Mouse (Mus musculus) kidney, postnatal 25 days (tissue): ENCODE measurements around the gene Sez6l.

ENCODE experiments used
- DNase-seq, 2 experiments: peaks; one replicate each; pipeline ENCODE4 v3.0.0; 2021; ENCODE audit warnings: mixed read lengths in 2 of 2

Gene Sez6l

DNA sequence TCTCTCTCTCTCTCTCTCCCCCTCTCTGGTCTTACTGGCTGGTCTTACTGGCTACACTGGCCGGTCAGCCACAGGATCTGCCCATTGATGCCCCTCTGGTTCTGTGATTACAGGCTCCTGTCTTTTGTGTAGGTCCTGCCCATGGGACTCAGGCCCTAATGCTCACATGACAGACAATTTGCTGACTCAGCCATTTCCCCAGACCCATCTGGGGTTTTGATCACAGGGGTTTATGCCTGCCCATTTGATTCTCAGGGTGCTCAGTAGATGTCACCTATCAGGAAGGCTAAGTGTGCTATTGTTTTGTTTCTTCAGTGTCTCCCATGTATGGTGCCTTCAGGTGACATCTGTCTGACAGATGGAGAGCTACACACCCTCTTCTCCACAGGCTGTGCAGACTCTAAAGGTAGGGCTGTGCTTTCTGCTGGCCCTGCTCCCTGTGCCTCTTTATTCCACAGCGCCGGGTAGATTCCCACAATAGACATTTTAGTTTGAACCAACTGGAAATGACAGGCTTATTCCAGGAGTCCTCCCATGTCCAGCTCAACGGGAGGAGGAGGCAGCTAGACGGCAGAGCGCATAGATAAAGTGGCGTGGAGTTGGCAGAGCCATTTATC, 80.1 kb downstream of the Sez6l start:
- no peak for DNase-seq

- DNase-seq, result peak; percentile 42 to 47
Measured at GRCm38 (mm10) chr5:112493492-112493891, 83.5 kb downstream of the Sez6l start.

DNA sequence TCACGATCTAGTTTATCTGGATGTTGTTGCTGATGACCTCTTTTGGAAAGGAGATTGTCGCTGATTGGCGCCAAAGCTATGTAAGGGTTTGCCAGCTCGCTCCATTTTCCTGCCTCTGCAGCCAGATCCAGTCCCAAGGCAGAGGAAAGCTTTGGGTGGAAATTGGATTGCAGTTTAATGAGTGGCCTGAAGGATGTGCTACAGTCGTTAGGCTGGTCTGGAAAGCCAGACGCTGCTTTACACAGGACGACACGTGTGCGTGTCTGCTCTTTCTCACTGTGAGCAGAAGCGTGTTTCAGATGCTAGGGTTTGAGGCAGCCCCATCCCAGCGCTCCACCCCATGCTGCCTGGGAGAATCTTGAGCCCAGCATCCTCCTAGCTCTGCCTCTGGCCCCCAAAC, 85.5 kb downstream of the Sez6l start:
- no peak for DNase-seq

DNA sequence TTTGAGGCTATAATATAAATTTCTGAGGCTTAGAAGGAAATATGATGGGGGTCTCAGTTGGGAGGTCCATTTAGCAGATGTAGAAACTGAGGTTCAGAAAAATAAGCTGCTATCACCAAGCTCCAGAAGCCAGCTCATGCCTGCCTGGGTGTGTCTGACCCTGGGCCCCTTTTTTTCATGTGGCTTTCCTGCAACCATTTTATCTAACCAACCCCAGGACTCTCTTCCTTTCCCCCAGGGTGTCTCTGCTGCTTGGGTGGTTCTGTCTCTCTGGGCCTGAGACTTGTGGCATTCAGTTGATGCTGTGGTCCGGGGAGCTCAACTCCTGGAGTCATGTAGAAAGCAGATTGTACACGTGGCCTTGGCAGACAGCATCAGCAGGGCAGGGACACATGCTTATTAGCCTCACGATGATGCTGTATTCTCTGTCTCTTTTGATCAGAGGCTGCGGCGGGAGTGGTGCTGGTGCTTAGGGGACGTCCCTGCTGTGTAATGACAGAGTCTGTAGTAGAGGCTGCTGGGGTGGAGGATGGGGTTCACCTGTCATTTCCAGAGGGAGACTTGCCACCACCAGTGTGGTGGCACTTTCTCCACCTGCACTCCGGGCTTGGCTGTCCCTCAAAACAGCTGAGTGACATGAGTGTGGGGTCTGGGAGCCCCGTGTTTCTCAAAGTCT, 88.7 kb downstream of the Sez6l start:
- no peak for DNase-seq

DNA sequence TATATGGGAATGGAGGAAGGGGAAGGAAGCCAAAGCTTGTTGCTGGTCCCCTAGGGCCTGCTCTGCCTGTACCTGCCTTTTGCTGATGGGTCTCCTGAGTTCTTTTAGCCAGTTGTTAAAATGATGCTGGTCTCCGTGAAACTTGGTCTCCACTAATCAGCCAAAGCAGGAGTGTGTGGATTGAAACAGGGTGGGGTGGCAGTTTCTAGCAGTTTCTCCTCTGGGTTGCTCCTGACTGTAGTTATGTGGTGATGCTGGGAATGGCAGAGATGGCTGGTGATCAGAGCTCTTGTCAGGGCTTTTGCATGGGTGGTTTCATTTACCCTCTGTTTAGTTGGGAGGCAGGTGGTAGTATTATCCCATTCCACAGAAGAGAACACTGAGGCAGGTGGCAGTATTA, 89.5 kb downstream of the Sez6l start:
- no peak for DNase-seq

DNA sequence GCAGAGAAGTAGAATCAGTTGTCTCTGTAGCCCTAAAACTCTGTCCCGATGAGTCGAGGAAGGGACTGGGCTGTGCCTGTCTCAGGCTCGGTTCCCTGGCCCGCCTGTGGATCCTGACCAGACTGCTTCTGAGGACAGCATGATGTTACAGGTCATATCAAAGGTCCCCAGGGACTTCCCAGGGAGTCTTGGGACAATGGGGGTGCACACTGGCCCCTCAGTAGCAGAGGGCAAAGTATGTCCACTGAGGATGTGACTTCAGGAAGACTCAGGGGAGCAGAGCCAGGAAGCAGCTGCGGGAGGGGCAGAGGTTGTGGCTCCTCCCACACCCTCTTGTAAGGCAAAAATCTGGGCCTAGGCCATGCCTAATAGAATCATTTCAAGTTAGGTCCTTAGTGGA, 90.6 kb downstream of the Sez6l start:
- DNase-seq, result peak; percentile 44 to 69

- peak in 1 of 2 experiments; percentile 5 for DNase-seq
Measured at GRCm38 (mm10) chr5:112484924-112485715, 91.9 kb downstream of the Sez6l start.

GRCm38 (mm10) chr5:112483030-112483429, 94.0 kb downstream of the Sez6l start:
- no peak for DNase-seq

GRCm38 (mm10) chr5:112482551-112482950, 94.4 kb downstream of the Sez6l start:
- DNase-seq, result no peak

- DNase-seq, result no peak
Measured at GRCm38 (mm10) chr5:112481946-112482410, 95.0 kb downstream of the Sez6l start.

GRCm38 (mm10) chr5:112473453-112473852, 103.5 kb downstream of the Sez6l start:
- no peak for DNase-seq

DNA sequence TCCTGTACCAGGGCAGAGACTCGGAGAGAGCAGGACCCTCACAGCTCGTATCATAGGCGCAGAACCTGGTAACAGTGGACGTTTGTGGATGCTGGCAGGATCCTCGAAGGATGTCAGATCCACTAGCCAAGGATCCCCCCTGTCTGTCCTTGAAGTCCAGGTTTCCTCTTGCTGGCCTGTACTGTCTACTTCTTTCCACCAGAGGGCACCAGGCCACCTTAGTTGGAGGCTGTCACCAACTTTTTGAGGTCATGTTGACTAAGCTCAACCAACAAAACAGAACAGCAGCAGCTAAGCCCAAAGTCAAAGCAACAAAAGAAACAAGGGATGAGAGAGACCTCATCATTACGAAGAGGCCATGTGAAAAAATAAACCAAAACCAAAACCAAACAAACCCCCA, 106.8 kb downstream of the Sez6l start:
- peak in 1 of 2 experiments; percentile 54 for DNase-seq

DNA sequence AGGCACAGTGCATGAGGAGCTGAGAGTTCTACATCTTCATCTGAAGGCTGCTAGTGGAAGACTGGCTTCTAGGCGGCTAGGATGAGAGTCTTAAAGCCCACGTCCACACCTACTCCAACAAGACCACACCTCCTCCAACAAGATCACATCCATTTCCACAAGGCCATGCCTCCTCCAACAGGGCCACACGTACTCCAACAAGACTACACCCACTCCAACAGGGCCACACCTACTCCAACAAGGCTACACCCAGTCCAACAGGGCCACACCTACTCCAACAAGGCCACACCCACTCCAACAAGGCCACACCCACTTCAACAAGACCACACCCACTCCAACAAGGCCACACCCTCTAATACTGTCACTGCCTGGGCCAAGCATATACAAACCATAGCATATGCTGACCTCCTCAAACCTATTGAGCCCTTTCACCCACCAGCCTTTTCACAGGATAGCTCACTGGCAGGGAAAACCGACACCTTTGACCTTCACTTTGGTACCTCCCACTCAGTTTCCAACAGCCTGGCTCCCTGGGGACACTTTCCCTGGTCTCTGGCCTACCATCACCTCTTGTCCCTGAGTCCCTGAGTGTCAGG, 107.9 kb downstream of the Sez6l start:
- DNase-seq, result no peak

DNA sequence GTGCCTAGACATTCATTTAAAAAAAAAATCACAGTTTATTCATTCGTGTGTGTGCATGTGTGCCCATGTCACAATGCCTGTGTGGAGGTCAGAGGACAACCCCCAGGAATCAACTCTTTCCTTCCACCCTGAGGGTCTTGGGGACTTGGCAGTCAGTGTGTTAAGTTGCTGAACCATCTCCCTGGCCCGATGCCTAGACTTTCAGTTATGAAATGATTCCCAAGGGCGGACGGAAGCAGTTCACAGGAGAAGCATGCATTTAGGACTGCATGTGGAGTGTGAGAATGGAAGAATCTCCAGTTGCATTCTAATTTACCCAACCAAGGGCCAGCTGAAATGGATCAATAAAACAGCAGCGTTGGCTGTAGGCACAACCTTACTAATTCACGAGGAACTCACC, 110.7 kb downstream of the Sez6l start:
- peak in 1 of 2 experiments; percentile 22 for DNase-seq

DNA sequence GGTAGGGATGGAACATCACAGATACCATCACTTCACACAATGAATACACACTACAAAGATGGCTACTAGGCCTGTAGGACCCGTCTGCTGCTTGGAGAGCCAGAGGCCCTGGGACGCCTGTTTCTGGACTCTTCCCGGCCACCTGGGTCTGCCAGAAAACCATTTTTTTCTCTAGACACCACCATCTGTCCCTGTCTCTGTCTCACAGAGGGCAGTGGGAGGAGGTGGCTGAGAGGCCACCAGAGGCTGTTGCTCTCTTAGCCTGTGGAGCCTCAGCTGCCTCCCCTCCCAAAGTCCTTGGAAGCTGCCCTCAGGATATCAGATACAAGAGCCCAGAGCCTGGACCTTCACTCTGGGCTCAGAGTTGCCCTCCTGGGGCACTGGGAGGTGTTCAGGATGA, 117.1 kb downstream of the Sez6l start:
- DNase-seq, result peak in 1 of 2 experiments; percentile 20

GRCm38 (mm10) chr5:112454966-112455555, 121.9 kb downstream of the Sez6l start:
- DNase-seq, result peak in 1 of 2 experiments; percentile 19

- DNase-seq, result peak in 1 of 2 experiments; percentile 33
Measured at GRCm38 (mm10) chr5:112453088-112453487, 123.9 kb downstream of the Sez6l start.

DNA sequence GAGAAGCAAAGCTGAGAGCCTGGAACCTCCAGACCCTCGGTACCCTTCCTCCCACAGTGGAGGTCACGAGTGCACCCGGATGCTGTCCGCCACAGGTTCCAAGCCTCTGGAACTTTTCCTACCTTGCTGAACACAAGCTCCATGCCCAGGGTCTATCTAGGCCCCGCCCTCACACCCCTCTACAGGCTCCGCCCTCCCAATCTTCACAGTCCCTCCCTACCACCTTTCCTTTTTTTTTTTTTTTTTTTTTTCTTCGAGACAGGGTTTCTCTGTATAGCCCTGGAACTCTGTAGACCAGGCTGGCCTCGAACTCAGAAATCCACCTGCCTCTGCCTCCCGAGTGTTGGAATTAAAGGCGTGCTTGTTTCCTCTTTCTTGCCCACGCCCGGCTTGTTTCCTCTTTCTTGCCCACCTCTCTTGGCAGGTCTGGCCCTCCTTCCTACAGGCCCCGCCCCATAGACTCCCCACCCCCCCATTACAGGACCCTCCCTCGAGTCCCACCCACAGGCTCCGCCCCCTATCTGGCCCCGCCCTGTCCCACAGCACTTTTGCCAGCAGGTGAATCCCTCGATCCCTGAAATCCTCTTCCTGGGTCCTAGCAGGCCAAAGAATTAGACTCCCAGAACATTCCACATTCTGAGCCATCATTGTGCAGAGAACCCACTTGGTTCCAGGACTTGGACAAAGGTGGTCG, 128.1 kb downstream of the Sez6l start, which contains the start of gene Gm6588:
Gm6588 (plus strand) TSS at position 680 of the 694 bp plus-strand sequence.
- peak in 1 of 2 experiments; percentile 16 for DNase-seq

GRCm38 (mm10) chr5:112438535-112438934, 138.4 kb downstream of the Sez6l start:
- peak in 1 of 2 experiments; percentile 11 for DNase-seq

DNA sequence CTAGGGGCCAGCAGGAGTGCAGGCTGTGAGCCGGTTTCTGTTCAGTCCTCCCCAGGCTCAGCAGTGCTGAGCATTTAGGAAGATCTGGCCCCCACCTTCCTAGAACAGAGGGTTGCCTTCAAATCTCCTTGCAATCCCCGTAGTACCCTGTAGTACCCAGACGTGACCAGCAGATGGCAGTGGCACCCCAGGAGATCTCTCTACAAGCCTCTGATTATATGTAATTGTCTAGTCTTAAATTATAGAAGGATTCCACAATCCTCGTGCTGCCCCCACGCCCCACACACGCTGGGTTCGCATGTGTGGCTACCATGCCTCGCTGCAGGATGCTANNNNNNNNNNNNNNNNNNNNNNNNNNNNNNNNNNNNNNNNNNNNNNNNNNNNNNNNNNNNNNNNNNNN, 144.0 kb downstream of the Sez6l start:
- peak; percentile 63 to 80 for DNase-seq

DNA sequence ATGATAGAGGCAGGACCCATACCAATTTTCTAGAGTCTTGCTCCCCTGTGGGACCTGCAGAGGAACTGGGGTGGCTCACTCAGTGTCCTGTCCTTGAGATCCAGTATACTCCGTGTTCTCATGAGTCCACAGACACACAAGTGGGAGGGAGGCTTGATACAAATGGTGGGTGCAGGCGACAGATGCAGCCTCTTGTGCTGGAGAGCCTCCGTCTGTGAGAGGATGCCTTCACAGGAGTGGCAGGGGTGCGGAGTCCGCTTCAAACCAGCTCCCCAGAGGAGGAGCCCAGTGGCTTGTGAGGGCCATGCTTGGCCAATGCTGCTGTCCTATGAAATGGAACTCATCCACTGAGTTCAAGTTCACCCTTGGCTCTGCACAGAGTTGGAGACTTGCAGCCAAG, 145.0 kb downstream of the Sez6l start:
- peak in 1 of 2 experiments; percentile 23 for DNase-seq
